Mouse (Mus musculus): ENCODE data around the gene Gm20792. TPM values are rescaled to one million over a fixed set of nuclear protein-coding genes. Genes with fewer than 3 reads are reported as not detected.
"Not testable (repeated sequence)": the region's sequence is repeated elsewhere in the genome, so short reads cannot be mapped to it uniquely, and the experiment has no call there.

Gene Gm20792
- not detected in 2 replicates for polyA plus RNA-seq (2012; rRNA removed)

DNA sequence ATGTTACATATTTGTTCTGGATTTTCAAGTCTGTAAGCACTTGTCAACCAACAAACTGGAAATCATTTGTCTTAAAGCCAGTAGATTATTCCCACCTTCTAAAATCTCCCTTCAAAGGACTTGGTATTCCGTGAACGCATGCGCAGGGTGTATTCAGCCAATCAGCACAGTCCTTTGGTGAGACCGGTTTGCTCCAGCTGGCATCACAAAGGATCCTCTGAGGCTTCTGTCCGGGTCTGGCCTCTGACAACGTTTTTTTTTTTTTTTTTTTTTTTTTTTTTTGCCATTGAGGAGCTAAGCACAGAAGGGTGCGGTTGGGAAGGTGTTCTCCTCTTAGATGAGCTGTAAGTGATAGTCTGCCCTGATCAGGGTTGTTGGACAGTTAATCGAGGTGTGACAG, at the start of gene Gm20792:
Gm20792 (plus strand) TSS at position 301 of the 400 bp plus-strand sequence.
- not testable (repeated sequence) for DNase-seq (ENCODE audit: extremely low spot score in 1 of 2, low spot score in 1 of 2)
